Mouse (Mus musculus): Measurements from ENCODE around the gene Creb3l2.

DNA sequence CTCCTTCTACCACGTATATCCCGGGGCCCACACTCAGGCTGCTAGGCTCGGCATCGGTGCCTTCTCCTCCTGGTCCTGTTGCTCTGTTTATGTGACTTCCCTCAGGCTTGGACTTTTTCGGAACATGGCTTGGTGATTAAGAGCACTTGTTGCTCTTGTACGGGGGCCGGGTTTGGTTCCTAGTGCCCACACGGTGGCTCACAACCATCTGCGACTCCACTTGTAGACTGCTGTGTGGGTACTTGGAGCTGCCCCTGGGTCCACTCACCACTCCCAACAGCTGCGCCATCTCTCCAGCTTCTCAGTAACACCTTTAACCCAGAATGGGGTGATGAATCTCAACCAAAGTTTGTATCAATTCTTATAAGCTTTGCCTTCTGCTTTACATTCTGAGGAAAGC, 27.4 kb downstream of the Creb3l2 start:
- TF ChIP-seq GATA1 (IDR thresholded peaks at IDR 0.05; ENCODE audit: borderline replicate concordance, low read length), result no peak
- no peak for TF ChIP-seq FLI1 (IDR thresholded peaks at IDR 0.05; ENCODE audit: low read length)
